Mouse (Mus musculus) lung, postnatal 0 days (tissue): ENCODE results near the gene Efcab6.

Source experiments
- CTCF ChIP-seq: IDR thresholded peaks from 2 replicates; pipeline ENCODE4 v1.5.1; 2016; ENCODE audit warnings: antibody characterized with exemption, mild to moderate bottlenecking
- EP300 ChIP-seq: IDR thresholded peaks from 2 replicates; pipeline ENCODE4 v1.6.1; 2016; ENCODE audit warnings: antibody characterized with exemption, mild to moderate bottlenecking, control low read depth

- TF ChIP-seq CTCF (no peak), EP300 (no peak)
These were observed 39.4 kb upstream of the Efcab6 start for GRCm38 (mm10) chr15:84104626-84105025.
